Mouse (Mus musculus) forebrain, embryonic 16.5 days (tissue): ENCODE data around the gene Pdcl. TPM values are rescaled to one million over a fixed set of nuclear protein-coding genes. Genes with fewer than 3 reads are reported as not detected.

Experiments used
- ATAC-seq: fragments of 200-750 bp; cut with Nextera tagmentation; 2 replicates; pipeline ENCODE4 v1.8.0; 2017; ENCODE audit warnings: mild to moderate bottlenecking, moderate library complexity
- H3K27ac ChIP-seq: fragments of 300-500 bp; sonication (generic); 2 replicates; pipeline ENCODE4 v1.5.1; 2014; ENCODE audit warnings: low read length, control low read depth
- H3K27me3 ChIP-seq: fragments of 300-500 bp; sonication (generic); replicated peaks from 2 replicates; pipeline ENCODE4 v1.6.1; 2014; ENCODE audit warnings: low read length; ENCODE audit not compliant: control insufficient read depth, insufficient read depth
- H3K36me3 ChIP-seq: fragments of 300-500 bp; sonication (generic); 2 replicates; pipeline ENCODE4 v1.6.1; 2014; ENCODE audit not compliant: control insufficient read depth, insufficient read depth
- H3K4me1 ChIP-seq: fragments of 300-500 bp; sonication (generic); replicated peaks from 2 replicates; pipeline ENCODE4 v1.6.1; 2014; ENCODE audit warnings: low read length; ENCODE audit not compliant: control insufficient read depth, insufficient read depth
- H3K4me2 ChIP-seq: fragments of 300-500 bp; sonication (generic); 2 replicates; pipeline ENCODE4 v1.6.1; 2014; ENCODE audit warnings: mild to moderate bottlenecking, low read length, control low read depth
- H3K4me3 ChIP-seq: fragments of 300-500 bp; sonication (generic); replicated peaks from 2 replicates; pipeline ENCODE4 v1.5.1; 2014; ENCODE audit warnings: mild to moderate bottlenecking, low read length, control low read depth
- H3K9ac ChIP-seq: fragments of 300-500 bp; sonication (generic); replicated peaks from 2 replicates; pipeline ENCODE4 v1.6.1; 2014; ENCODE audit warnings: low read depth, low read length, control low read depth
- H3K9me3 ChIP-seq: fragments of 300-500 bp; sonication (generic); 2 replicates; pipeline ENCODE4 v1.6.1; 2016; ENCODE audit warnings: low read length; ENCODE audit not compliant: control insufficient read depth
- WGBS: fragments of 180-500 bp; shearing (Covaris S2); extraction: QIAGEN DNeasy Blood & Tissue Kit; methylation state at CpG from one replicate; pipeline ENCODE4 v1.1.7; 2014; 5-methylcytosine and 5-hydroxymethylcytosine counted together
- polyA plus RNA-seq: library from polyadenylated mRNA; unstranded; fragments of >200 nt; fragmentation: Nextera tagmentation; extraction: Ambion mirVana; gene quantifications from 2 replicates; pipeline ENCODE4 v1.2.1, GENCODE M21; 2015

Pdcl gene
- polyA plus RNA-seq, 1 experiment from 2014 or later = 66.4 TPM

GRCm38 (mm10) chr2:37338497-37339187 lies 20.5 kb downstream of the Pdcl start:
- Histone ChIP-seq H3K4me1 (no peaks in the 10 kb centered on the region), H3K4me3 (no peak overlapping the region), H3K27ac (no peak overlapping the region), H3K36me3 (no peaks in the 10 kb centered on the region), H3K9ac (no peak overlapping the region), H3K4me2 (no peak overlapping the region), H3K9me3 (no peaks in the 10 kb centered on the region), H3K27me3 (no peaks in the 10 kb centered on the region)
- WGBS = 61% methylated on average over 10 of the region's 10 CpGs
- ATAC-seq = no peak

GRCm38 (mm10) chr2:37333321-37333720 lies 25.8 kb downstream of the Pdcl start:
- no peak for ATAC-seq
- H3K4me3 ChIP-seq = no peak overlapping the region
- H3K27ac ChIP-seq = no peak overlapping the region
- H3K27me3 ChIP-seq = no peaks in the 10 kb centered on the region
- no peaks in the 10 kb centered on the region for H3K4me1 ChIP-seq
- H3K4me2 ChIP-seq = no peak overlapping the region
- H3K9me3 ChIP-seq = no peaks in the 10 kb centered on the region
- no peak overlapping the region for H3K9ac ChIP-seq
- 91% methylated on average over 2 of the region's 2 CpGs for WGBS
- no peaks in the 10 kb centered on the region for H3K36me3 ChIP-seq

GRCm38 (mm10) chr2:37326215-37326614 lies 32.9 kb downstream of the Pdcl start, which contains the start of gene Olfr368:
Gene Olfr368 (plus strand): TSS chr2:37326515.
- H3K4me1 ChIP-seq = no peaks in the 10 kb centered on the region
- no peak within 1 kb of the TSS for H3K9ac ChIP-seq
- WGBS = 79% methylated on average over 1 of the region's 1 CpGs
- no peak within 1 kb of the TSS for H3K4me2 ChIP-seq
- no peak within 1 kb of the TSS for H3K27ac ChIP-seq
- H3K9me3 ChIP-seq = no peaks in the 10 kb centered on the region
- ATAC-seq = no peak
- no peak within 1 kb of the TSS for H3K4me3 ChIP-seq
- no peaks in the 10 kb centered on the region for H3K36me3 ChIP-seq
- H3K27me3 ChIP-seq = no peaks in the 10 kb centered on the region

Other genes with a start within 250 kb of the Pdcl start
- not detected in 2 replicates for gene Olfr362, start 241.4 kb downstream of the Pdcl start, polyA plus RNA-seq
- not detected in 2 replicates for gene Olfr364-ps1, start 220.0 kb downstream of the Pdcl start, polyA plus RNA-seq
- gene Olfr365, start 171.1 kb downstream of the Pdcl start, polyA plus RNA-seq = not detected in 2 replicates
- not detected in 2 replicates for gene Olfr366, start 147.8 kb downstream of the Pdcl start, polyA plus RNA-seq
- gene Olfr368, start 32.8 kb downstream of the Pdcl start, polyA plus RNA-seq = not detected in 2 replicates
- gene Rc3h2, start 63.6 kb upstream of the Pdcl start, polyA plus RNA-seq = 23.6 and 28.1 TPM in 2 replicates
- gene Zbtb26, start 83.8 kb upstream of the Pdcl start, polyA plus RNA-seq = 8.9 and 9.2 TPM in 2 replicates
- gene Zbtb6, start 83.8 kb upstream of the Pdcl start, polyA plus RNA-seq = 24.2 and 25.1 TPM in 2 replicates
- 63.2 and 65.3 TPM in 2 replicates for gene Rabgap1, start 83.9 kb upstream of the Pdcl start, polyA plus RNA-seq
- gene Gpr21, start 157.0 kb upstream of the Pdcl start, polyA plus RNA-seq = 28.9 and 31.1 TPM in 2 replicates